Mouse (Mus musculus) midbrain, embryonic 10.5 days (tissue): ENCODE results near the gene Sds. TPM values are rescaled to one million over a fixed set of nuclear protein-coding genes. Genes with fewer than 3 reads are reported as not detected.
A peak's percentile ranks its signal among the peaks of the same experiment; 100 is the strongest.
"Not testable (repeated sequence)": the region's sequence is repeated elsewhere in the genome, so short reads cannot be mapped to it uniquely, and the experiment has no call there.

Experiments
- DNase-seq: peaks from one replicate; pipeline ENCODE4 v3.0.0-alpha.2; 2017; ENCODE audit warnings: low spot score
- H3K27ac ChIP-seq: fragments of 300-500 bp; sonication (generic); replicated peaks from 2 replicates; pipeline ENCODE4 v1.5.1; 2016; ENCODE audit warnings: mild to moderate bottlenecking
- H3K27me3 ChIP-seq: fragments of 300-500 bp; sonication (generic); 2 replicates; pipeline ENCODE4 v1.6.1; 2016; ENCODE audit warnings: low read depth, mild to moderate bottlenecking; ENCODE audit not compliant: poor library complexity, severe bottlenecking
- H3K36me3 ChIP-seq: fragments of 300-500 bp; sonication (generic); 2 replicates; pipeline ENCODE4 v1.6.1; 2016; ENCODE audit warnings: mild to moderate bottlenecking, moderate library complexity
- H3K4me1 ChIP-seq: fragments of 300-500 bp; sonication (generic); 2 replicates; pipeline ENCODE4 v1.6.1; 2016
- H3K4me3 ChIP-seq: fragments of 300-500 bp; sonication (generic); 2 replicates; pipeline ENCODE4 v1.5.1; 2016; ENCODE audit warnings: mild to moderate bottlenecking, moderate library complexity
- H3K9me3 ChIP-seq: fragments of 300-500 bp; sonication (generic); replicated peaks from 2 replicates; pipeline ENCODE4 v1.6.1; 2016; ENCODE audit warnings: mild to moderate bottlenecking
- WGBS: fragments of 180-500 bp; shearing (Covaris S2); methylation state at CpG from one replicate; pipeline ENCODE4 v1.1.7; 2016; 5-methylcytosine and 5-hydroxymethylcytosine counted together
- polyA plus RNA-seq: library from polyadenylated mRNA; unstranded; fragments of >200 nt; fragmentation: Nextera tagmentation; extraction: Ambion mirVana; gene quantifications from 2 replicates; pipeline ENCODE4 v1.2.1, GENCODE M21; 2016

Sds gene
- polyA plus RNA-seq, 1 experiment from 2014 or later, result not detected

GRCm38 (mm10) chr5:120497071-120497470 is 20.7 kb downstream of the Sds start:
- 91% methylated on average over 3 of the region's 3 CpGs for whole genome bisulfite sequencing
- Histone ChIP-seq H3K4me3 (no peak overlapping the region), H3K27ac (no peak overlapping the region), H3K4me1 (peaks cover 10% of the 10 kb centered on the region), H3K27me3 (no peaks in the 10 kb centered on the region), H3K9me3 (no peaks in the 10 kb centered on the region), H3K36me3 (peaks cover 50% of the 10 kb centered on the region)
- DNase-seq, result no peak

DNA sequence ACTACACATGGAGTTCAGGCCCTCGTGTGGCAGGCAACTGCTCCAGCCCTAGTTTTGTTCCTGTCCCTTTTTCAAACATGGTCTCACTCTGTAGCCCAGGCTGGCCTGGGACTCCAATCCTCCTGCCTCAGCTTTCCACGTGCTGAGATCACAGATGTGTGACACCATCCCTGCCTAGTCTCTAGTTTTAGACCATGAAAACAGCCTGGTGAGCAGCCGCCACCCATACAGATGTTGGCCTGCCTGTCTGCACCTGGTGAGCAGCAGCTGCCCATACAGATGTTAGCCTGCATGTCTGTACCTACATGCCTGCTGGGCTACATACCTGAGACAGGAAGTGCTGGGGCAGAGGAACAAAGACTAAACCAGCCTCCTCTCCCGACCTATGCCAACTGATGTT is 22.9 kb downstream of the Sds start:
- Histone ChIP-seq H3K9me3 (no peaks in the 10 kb centered on the region), H3K4me1 (peaks cover 23% of the 10 kb centered on the region), H3K27ac (no peak overlapping the region), H3K4me3 (no peak overlapping the region), H3K27me3 (no peaks in the 10 kb centered on the region), H3K36me3 (peaks cover 30% of the 10 kb centered on the region)
- DNase-seq, result no peak
- WGBS, result 91% methylated on average over 4 of the region's 4 CpGs

DNA sequence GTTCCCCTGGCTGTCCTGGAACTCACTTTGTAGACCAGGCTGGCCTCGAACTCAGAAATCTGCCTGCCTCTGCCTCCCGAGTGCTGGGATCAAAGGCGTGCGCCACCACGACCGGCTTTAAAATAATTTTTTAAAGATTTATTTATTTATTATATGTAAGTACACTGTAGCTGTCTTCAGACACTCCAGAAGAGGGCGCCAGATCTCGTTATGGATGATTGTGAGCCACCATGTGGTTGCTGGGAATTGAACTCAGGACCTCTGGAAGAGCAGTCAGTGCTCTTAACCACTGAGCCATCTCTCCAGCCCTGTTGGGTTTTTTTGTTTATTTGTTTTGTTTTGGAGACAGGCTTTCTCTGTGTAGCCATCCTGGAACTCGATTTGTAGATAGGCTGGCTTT is 24.3 kb downstream of the Sds start:
- 89% methylated on average over 9 of the region's 9 CpGs for WGBS
- not testable (repeated sequence) for H3K9me3 ChIP-seq, H3K27me3 ChIP-seq, DNase-seq, H3K4me3 ChIP-seq, H3K27ac ChIP-seq
- H3K4me1 ChIP-seq, result peaks cover 25% of the 10 kb centered on the region
- H3K36me3 ChIP-seq, result peaks cover 17% of the 10 kb centered on the region

- H3K27ac ChIP-seq, result no peak overlapping the region
- H3K36me3 ChIP-seq, result peaks cover 14% of the 10 kb centered on the region
- peaks cover 29% of the 10 kb centered on the region for H3K4me1 ChIP-seq
- no peak for DNase-seq
- peak overlapping the region; percentile 80 for H3K4me3 ChIP-seq
- WGBS, result 74% methylated on average over 9 of the region's 9 CpGs
- H3K9me3 ChIP-seq, result no peaks in the 10 kb centered on the region
- H3K27me3 ChIP-seq, result no peaks in the 10 kb centered on the region
Measured at GRCm38 (mm10) chr5:120502147-120502621, 25.9 kb downstream of the Sds start.

GRCm38 (mm10) chr5:120502675-120503143 is 26.4 kb downstream of the Sds start:
- no peaks in the 10 kb centered on the region for H3K27me3 ChIP-seq
- peak overlapping the region; percentile 89 for H3K27ac ChIP-seq
- peak overlapping the region; percentile 80 for H3K4me3 ChIP-seq
- peaks cover 29% of the 10 kb centered on the region for H3K4me1 ChIP-seq
- peaks cover 11% of the 10 kb centered on the region for H3K36me3 ChIP-seq
- DNase-seq, result no peak
- 9% methylated on average over 12 of the region's 12 CpGs for WGBS
- no peaks in the 10 kb centered on the region for H3K9me3 ChIP-seq

DNA sequence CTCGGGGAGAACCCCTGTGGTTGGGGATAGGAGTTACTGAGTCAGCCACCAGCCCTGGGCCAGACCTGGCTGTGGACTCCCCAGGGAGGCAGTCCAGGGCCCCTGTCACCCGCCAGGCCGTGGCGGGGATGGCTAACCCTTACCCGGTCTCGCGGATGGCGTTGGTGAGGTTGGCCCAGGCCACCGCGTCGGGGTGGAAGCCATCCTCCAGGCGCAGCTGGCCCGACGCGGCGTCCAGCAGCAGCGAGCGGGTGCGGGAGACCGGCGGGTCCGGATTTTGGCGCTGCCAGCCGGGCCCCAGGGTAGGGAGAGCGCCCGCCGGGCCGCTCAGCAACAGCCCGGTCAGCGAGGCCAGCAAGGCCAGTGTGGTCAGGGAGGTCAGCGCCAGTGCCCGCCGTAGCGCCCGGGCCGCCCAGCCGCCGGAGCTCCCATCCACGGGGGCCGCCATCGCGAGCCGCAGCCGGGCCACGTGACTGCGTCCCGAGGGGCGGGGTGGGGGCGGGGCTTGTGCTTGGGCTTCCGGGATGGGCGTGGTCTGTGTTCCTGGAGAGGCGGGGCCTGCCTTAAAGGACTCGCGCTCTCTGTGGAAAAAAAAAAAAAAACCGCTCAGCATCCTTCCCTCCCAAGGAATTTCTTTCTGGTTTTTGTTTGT is 26.9 kb downstream of the Sds start, which contains the start of gene Plbd2:
Gene Plbd2 (minus strand): TSS at position 482 of the 652 bp plus-strand sequence.
- Histone ChIP-seq H3K27ac (peak within 1 kb of the TSS; percentile 89), H3K9me3 (no peaks in the 10 kb centered on the region), H3K4me3 (peak within 1 kb of the TSS; percentile 80), H3K36me3 (peaks cover 7% of the 10 kb centered on the region), H3K4me1 (peaks cover 29% of the 10 kb centered on the region), H3K27me3 (no peaks in the 10 kb centered on the region)
- peak; percentile 95 for DNase-seq
- under 1% methylated on average over 55 of the region's 55 CpGs for WGBS

DNA sequence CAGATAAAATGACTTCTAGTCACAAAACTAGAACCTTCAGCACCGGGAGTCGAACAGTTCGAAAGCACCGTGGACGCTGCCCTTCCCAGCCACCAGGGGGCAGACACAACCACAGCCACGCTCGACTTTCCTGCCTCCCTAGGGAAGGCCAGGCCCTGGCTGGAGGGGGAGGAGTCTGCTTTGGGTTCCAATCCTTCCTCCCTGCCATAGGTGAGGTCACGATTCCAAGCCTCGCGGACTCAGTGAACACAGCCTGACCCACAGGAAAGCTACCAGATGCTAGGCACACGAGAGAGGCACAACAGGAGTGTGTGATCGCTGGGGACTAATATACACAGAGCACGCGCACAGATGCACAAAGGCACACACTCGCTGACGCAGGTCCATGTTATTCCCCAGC is 29.0 kb downstream of the Sds start:
- Histone ChIP-seq H3K4me1 (peaks cover 34% of the 10 kb centered on the region), H3K36me3 (no peaks in the 10 kb centered on the region), H3K4me3 (peak overlapping the region; percentile 30), H3K27ac (peak overlapping the region; percentile 64; the same call in 1 of the 2 replicates), H3K27me3 (no peaks in the 10 kb centered on the region), H3K9me3 (no peaks in the 10 kb centered on the region)
- 29% methylated on average over 16 of the region's 16 CpGs for WGBS
- peak; percentile 79 for DNase-seq

- WGBS, result 72% methylated on average over 9 of the region's 9 CpGs
- Histone ChIP-seq H3K4me3 (peak overlapping the region; percentile 30), H3K9me3 (no peaks in the 10 kb centered on the region), H3K27ac (0 out of 2 replicates have a peak overlapping the region, but pooled peaks have one; percentile 64), H3K4me1 (peaks cover 38% of the 10 kb centered on the region), H3K27me3 (no peaks in the 10 kb centered on the region), H3K36me3 (no peaks in the 10 kb centered on the region)
- DNase-seq, result no peak
Measured at GRCm38 (mm10) chr5:120505781-120506180, 29.5 kb downstream of the Sds start.

- 78% methylated on average over 9 of the region's 9 CpGs for whole genome bisulfite sequencing
- no peak for DNase-seq
- no peaks in the 10 kb centered on the region for H3K9me3 ChIP-seq
Measured at GRCm38 (mm10) chr5:120506490-120506889, 30.2 kb downstream of the Sds start.

GRCm38 (mm10) chr5:120507311-120507710 is 31.0 kb downstream of the Sds start:
- H3K27me3 ChIP-seq, result peaks cover 12% of the 10 kb centered on the region
- no peaks in the 10 kb centered on the region for H3K36me3 ChIP-seq
- no peak overlapping the region for H3K27ac ChIP-seq
- DNase-seq, result no peak
- H3K4me1 ChIP-seq, result peaks cover 36% of the 10 kb centered on the region
- H3K9me3 ChIP-seq, result no peaks in the 10 kb centered on the region
- H3K4me3 ChIP-seq, result no peak overlapping the region
- WGBS, result 65% methylated on average over 4 of the region's 4 CpGs

More at GRCm38 (mm10) chr5:120506490-120506889, 30.2 kb downstream of the Sds start:
- Histone ChIP-seq H3K27ac (no peak overlapping the region), H3K36me3 (no peaks in the 10 kb centered on the region), H3K27me3 (peaks cover 3% of the 10 kb centered on the region), H3K4me1 (peaks cover 43% of the 10 kb centered on the region), H3K4me3 (no peak overlapping the region)

- H3K27ac ChIP-seq, result peak within 1 kb of the TSS; percentile 79
- no peaks in the 10 kb centered on the region for H3K36me3 ChIP-seq
- 1% methylated on average over 36 of the region's 36 CpGs for WGBS
- peak within 1 kb of the TSS; percentile 58 for H3K4me3 ChIP-seq
- H3K4me1 ChIP-seq, result peaks cover 40% of the 10 kb centered on the region
- peaks cover 30% of the 10 kb centered on the region for H3K27me3 ChIP-seq
- no peaks in the 10 kb centered on the region for H3K9me3 ChIP-seq
- peak; percentile 96 for DNase-seq
Measured at GRCm38 (mm10) chr5:120510982-120511642, 34.8 kb downstream of the Sds start, which contains the start of gene Slc8b1. Gene Slc8b1 (plus strand): TSS chr5:120511168.

- H3K4me1 ChIP-seq, result peaks cover 47% of the 10 kb centered on the region
- no peak for DNase-seq
- peaks cover 30% of the 10 kb centered on the region for H3K27me3 ChIP-seq
- no peak overlapping the region for H3K27ac ChIP-seq
- WGBS, result 39% methylated on average over 14 of the region's 14 CpGs
- H3K9me3 ChIP-seq, result no peaks in the 10 kb centered on the region
- H3K4me3 ChIP-seq, result peak overlapping the region; percentile 58
- H3K36me3 ChIP-seq, result no peaks in the 10 kb centered on the region
Measured at GRCm38 (mm10) chr5:120511643-120512220, 35.4 kb downstream of the Sds start.
